Mouse (Mus musculus) forebrain, embryonic 16.5 days (tissue): ENCODE results near the gene Ddn. TPM values are rescaled to one million over a fixed set of nuclear protein-coding genes. Genes with fewer than 3 reads are reported as not detected.

Experiments
- ATAC-seq: fragments of 200-750 bp; cut with Nextera tagmentation; 2 replicates; pipeline ENCODE4 v1.8.0; 2017; ENCODE audit warnings: mild to moderate bottlenecking, moderate library complexity
- H3K27ac ChIP-seq: fragments of 300-500 bp; sonication (generic); 2 replicates; pipeline ENCODE4 v1.5.1; 2014; ENCODE audit warnings: low read length, control low read depth
- H3K27me3 ChIP-seq: fragments of 300-500 bp; sonication (generic); replicated peaks from 2 replicates; pipeline ENCODE4 v1.6.1; 2014; ENCODE audit warnings: low read length; ENCODE audit not compliant: control insufficient read depth, insufficient read depth
- H3K36me3 ChIP-seq: fragments of 300-500 bp; sonication (generic); 2 replicates; pipeline ENCODE4 v1.6.1; 2014; ENCODE audit not compliant: control insufficient read depth, insufficient read depth
- H3K4me1 ChIP-seq: fragments of 300-500 bp; sonication (generic); replicated peaks from 2 replicates; pipeline ENCODE4 v1.6.1; 2014; ENCODE audit warnings: low read length; ENCODE audit not compliant: control insufficient read depth, insufficient read depth
- H3K4me2 ChIP-seq: fragments of 300-500 bp; sonication (generic); 2 replicates; pipeline ENCODE4 v1.6.1; 2014; ENCODE audit warnings: mild to moderate bottlenecking, low read length, control low read depth
- H3K4me3 ChIP-seq: fragments of 300-500 bp; sonication (generic); replicated peaks from 2 replicates; pipeline ENCODE4 v1.5.1; 2014; ENCODE audit warnings: mild to moderate bottlenecking, low read length, control low read depth
- H3K9ac ChIP-seq: fragments of 300-500 bp; sonication (generic); replicated peaks from 2 replicates; pipeline ENCODE4 v1.6.1; 2014; ENCODE audit warnings: low read depth, low read length, control low read depth
- H3K9me3 ChIP-seq: fragments of 300-500 bp; sonication (generic); 2 replicates; pipeline ENCODE4 v1.6.1; 2016; ENCODE audit warnings: low read length; ENCODE audit not compliant: control insufficient read depth
- WGBS: fragments of 180-500 bp; shearing (Covaris S2); extraction: QIAGEN DNeasy Blood & Tissue Kit; methylation state at CpG from one replicate; pipeline ENCODE4 v1.1.7; 2014; 5-methylcytosine and 5-hydroxymethylcytosine counted together
- polyA plus RNA-seq: library from polyadenylated mRNA; unstranded; fragments of >200 nt; fragmentation: Nextera tagmentation; extraction: Ambion mirVana; gene quantifications from 2 replicates; pipeline ENCODE4 v1.2.1, GENCODE M21; 2015

Ddn gene
- polyA plus RNA-seq, 1 experiment from 2014 or later, result 0.46 TPM

DNA sequence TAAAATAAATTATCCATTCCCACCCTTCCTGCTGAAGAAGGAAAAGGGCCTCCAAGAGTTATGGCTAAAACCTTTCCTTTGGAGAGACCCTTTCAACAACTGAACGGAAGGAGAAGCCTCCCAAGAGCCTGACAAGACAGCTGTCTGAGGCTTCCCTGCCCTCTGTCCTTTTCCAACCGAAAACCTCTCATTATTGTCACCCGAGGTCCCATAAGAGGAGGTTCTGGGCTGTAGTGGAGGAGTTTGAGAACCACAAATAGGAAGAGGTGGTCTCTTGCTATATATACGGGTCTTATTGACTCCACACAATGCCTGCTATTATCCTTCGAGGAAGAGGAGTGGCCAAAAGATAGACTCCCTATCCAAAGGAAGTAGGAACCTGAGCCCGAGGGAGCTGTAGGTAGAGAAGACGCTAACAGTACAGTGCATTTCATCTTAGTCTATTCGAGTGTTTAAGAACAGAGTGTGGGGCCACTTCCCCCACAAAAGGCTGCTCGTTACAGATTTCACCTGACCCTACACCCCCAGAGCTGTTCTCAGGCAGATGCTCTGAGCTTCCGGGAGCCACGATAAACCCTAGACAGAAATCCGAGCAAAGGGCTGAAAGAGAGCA is 37.4 kb downstream of the Ddn start:
- WGBS, result 3% methylated on average over 12 of the region's 12 CpGs
- Histone ChIP-seq H3K4me2 (no peak overlapping the region; the same call in 1 of the 2 replicates), H3K27ac (no peak overlapping the region), H3K9me3 (no peaks in the 10 kb centered on the region), H3K9ac (no peak overlapping the region), H3K36me3 (no peaks in the 10 kb centered on the region), H3K4me1 (peaks cover 16% of the 10 kb centered on the region), H3K4me3 (no peak overlapping the region), H3K27me3 (peaks cover 65% of the 10 kb centered on the region)
- no peak for ATAC-seq

DNA sequence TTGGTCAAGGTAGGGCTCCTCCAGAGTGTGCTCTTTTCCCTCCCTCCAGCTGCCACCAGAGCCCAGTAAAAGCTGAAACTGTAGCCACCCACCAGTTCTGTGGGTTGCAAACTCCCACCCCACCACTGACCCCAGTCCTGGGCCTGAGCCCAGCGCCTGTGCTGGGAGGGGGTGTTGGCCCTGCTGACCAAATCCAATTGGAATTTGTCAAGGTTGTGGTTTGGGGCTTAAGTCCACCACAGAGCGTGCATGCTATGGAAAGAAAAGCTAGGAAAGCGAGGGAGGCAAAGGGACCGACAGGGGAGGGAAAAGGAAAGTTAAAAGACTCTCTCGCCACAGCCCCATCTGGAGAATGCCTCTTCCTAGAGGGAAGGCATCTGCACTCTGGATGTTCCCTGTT is 41.0 kb downstream of the Ddn start:
- WGBS, result 23% methylated on average over 5 of the region's 5 CpGs
- no peak for ATAC-seq
- Histone ChIP-seq H3K4me1 (peaks cover 14% of the 10 kb centered on the region), H3K9me3 (no peaks in the 10 kb centered on the region), H3K36me3 (no peaks in the 10 kb centered on the region), H3K9ac (no peak overlapping the region), H3K27me3 (peaks cover 32% of the 10 kb centered on the region), H3K4me2 (no peak overlapping the region), H3K27ac (no peak overlapping the region), H3K4me3 (no peak overlapping the region)

DNA sequence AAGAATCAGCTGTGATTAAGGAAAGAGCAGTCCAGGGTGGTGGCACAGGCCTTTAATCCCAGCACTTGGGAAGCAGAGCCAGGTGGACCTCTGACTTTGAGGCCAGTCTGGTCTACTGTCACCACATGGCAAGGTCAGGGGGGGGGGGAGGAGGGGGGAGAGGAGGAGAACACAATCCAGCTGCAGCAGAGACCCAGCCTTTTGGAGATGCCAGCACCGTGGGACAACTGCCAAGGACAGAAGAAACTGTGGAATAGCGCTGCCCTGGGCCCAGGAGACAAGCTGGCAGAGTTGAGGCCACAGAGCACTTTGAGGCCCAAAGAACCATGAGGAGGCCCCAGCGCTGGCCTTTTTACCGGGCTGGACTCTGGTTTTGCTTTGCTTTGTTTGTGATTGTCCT is 43.4 kb downstream of the Ddn start:
- WGBS, result 42% methylated on average over 4 of the region's 4 CpGs
- Histone ChIP-seq H3K27me3 (peaks cover 13% of the 10 kb centered on the region), H3K4me2 (no peak overlapping the region), H3K4me1 (peaks cover 17% of the 10 kb centered on the region), H3K9ac (no peak overlapping the region), H3K27ac (no peak overlapping the region), H3K36me3 (no peaks in the 10 kb centered on the region), H3K9me3 (no peaks in the 10 kb centered on the region), H3K4me3 (no peak overlapping the region)
- no peak for ATAC-seq

DNA sequence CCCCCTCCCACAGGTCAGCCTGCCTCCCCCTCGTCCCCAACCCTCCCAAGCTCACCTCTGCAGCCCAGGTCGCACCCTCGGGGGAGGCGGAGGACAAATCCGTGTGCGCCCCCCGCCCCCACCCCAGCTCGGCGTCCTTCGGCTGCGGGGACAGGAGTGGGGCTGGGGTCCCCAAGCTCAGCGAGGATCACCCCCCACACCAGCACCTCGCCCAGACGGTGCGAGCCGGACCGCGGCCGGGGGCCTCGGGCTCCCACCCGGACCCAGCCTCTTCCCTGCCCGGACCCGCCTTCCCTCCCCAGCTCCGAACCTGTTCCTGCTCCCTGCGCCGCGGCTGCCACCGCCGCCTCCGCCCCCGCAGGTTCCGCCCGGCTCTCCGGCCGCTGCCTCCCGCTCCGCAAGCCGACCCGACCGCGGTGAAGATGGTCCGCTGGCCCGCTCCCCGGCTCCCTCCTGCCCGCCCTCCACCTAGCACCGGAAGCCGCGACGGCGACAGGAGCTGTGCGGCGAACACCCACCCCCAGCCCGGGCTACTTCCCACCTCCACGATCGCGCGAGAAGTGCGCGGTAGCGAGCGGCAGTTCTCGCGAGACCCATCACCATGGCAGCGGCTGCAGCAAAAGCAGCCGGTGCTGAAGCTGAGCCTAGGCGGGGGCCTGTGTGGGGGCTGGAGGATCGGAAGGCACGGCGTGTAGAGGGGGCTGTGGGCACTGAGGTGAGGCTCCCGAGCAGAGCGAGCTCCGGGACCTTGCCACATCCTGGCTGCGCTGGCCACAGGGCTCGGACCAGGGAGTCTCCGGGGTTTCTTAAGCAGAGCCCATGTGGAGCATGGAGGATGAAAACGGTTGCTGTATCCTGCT is 46.4 kb downstream of the Ddn start, which contains the start of gene Arf3:
Gene Arf3 (minus strand): TSS at position 545 of the 860 bp plus-strand sequence.
- Histone ChIP-seq H3K27ac (peak within 1 kb of the TSS; percentile 92), H3K36me3 (0 out of 2 replicates have a peak, but pooled peaks cover 2% of the 10 kb centered on the region), H3K27me3 (0 out of 2 replicates have a peak, but pooled peaks cover 3% of the 10 kb centered on the region), H3K4me1 (peaks cover 18% of the 10 kb centered on the region), H3K9me3 (no peaks in the 10 kb centered on the region), H3K4me3 (peak within 1 kb of the TSS; percentile 98), H3K4me2 (peak within 1 kb of the TSS; percentile 83), H3K9ac (peak within 1 kb of the TSS; percentile 96)
- WGBS, result under 1% methylated on average over 67 of the region's 76 CpGs
- ATAC-seq, result peak; percentile 97

DNA sequence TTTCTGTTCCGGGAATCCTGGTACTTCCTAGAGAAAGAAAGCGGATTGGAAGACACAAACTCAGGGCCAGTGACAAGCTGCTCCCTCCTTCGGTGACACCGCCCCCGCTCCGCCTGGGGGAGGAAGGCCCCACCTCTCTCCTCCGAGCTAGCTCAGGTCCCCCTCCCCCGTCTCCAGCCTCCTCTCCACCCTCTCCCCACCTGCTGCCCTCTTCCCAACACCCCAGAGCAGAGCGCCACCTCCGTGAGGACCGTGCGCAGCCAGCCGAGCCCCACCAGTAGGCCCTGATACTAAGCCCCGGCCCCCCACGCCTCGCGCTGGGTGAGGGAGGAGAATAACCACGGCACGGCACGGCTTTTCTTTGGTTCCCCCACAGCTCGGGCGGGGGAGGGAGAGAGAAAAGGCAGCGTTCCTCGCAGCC is 47.1 kb downstream of the Ddn start:
- H3K36me3 ChIP-seq, result 0 out of 2 replicates have a peak, but pooled peaks cover 2% of the 10 kb centered on the region
- peak overlapping the region; percentile 83 for H3K4me2 ChIP-seq
- peaks cover 18% of the 10 kb centered on the region for H3K4me1 ChIP-seq
- H3K4me3 ChIP-seq, result peak overlapping the region; percentile 98
- peak overlapping the region; percentile 92 for H3K27ac ChIP-seq
- no peaks in the 10 kb centered on the region for H3K9me3 ChIP-seq
- 0 out of 2 replicates have a peak, but pooled peaks cover 3% of the 10 kb centered on the region for H3K27me3 ChIP-seq
- peak; percentile 62 for ATAC-seq
- under 1% methylated on average over 21 of the region's 24 CpGs for WGBS
- peak overlapping the region; percentile 96 for H3K9ac ChIP-seq

DNA sequence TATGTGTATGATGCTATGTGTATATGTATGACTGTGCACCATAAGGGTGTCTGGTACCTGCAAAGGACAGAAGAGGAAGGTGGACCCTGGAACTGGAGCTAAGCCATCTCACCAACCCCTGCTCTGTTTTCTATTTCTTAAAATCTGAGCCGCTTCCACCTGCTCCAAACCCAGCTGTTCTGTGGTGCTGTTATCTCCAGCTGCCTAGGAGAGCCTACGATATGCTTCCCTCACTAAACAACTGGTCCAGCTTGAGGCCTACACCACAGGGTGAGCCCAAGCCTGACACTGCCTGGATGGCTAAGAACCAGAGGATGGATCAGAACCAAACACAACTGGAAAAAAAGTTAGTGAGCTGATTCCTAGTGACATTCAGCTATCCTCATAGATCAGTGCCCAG is 55.2 kb downstream of the Ddn start:
- no peak for ATAC-seq
- H3K4me3 ChIP-seq, result no peak overlapping the region
- H3K4me2 ChIP-seq, result no peak overlapping the region
- no peaks in the 10 kb centered on the region for H3K27me3 ChIP-seq
- H3K36me3 ChIP-seq, result no peaks in the 10 kb centered on the region
- no peak overlapping the region for H3K9ac ChIP-seq
- no peaks in the 10 kb centered on the region for H3K9me3 ChIP-seq
- H3K27ac ChIP-seq, result no peak overlapping the region
- peaks cover 3% of the 10 kb centered on the region; the same call in 1 of the 2 replicates for H3K4me1 ChIP-seq
- WGBS, result 83% methylated on average over 2 of the region's 2 CpGs

Other genes with a start within 250 kb of the Ddn start
- 74.5 and 78.4 TPM in 2 replicates for gene Ccnt1, start 238.6 kb downstream of the Ddn start, polyA plus RNA-seq
- gene 4930415O20Rik, start 238.5 kb downstream of the Ddn start, polyA plus RNA-seq, result 0.56 TPM in 1 of 2 replicates, not detected in the other
- gene Adcy6, start 199.4 kb downstream of the Ddn start, polyA plus RNA-seq, result 11.2 and 16.1 TPM in 2 replicates
- gene Cacnb3, start 178.7 kb downstream of the Ddn start, polyA plus RNA-seq, result 138 and 168 TPM in 2 replicates
- 17.6 and 25.5 TPM in 2 replicates for gene Ddx23, start 146.6 kb downstream of the Ddn start, polyA plus RNA-seq
- 15.5 and 16.4 TPM in 2 replicates for gene Rnd1, start 132.0 kb downstream of the Ddn start, polyA plus RNA-seq
- 2.9 and 4.2 TPM in 2 replicates for gene Ccdc65, start 101.3 kb downstream of the Ddn start, polyA plus RNA-seq
- gene Fkbp11, start 81.3 kb downstream of the Ddn start, polyA plus RNA-seq, result 3.7 and 5.7 TPM in 2 replicates
- 82.6 and 99.9 TPM in 2 replicates for gene Arf3, start 46.3 kb downstream of the Ddn start, polyA plus RNA-seq
- not detected in 2 replicates for gene Wnt10b, start 31.3 kb downstream of the Ddn start, polyA plus RNA-seq
- gene Wnt1, start 19.6 kb downstream of the Ddn start, polyA plus RNA-seq, result 0.10 and 0.42 TPM in 2 replicates
- gene Prkag1, start 22.0 kb upstream of the Ddn start, polyA plus RNA-seq, result 79.5 and 89.2 TPM in 2 replicates
- gene Kmt2d, start 61.7 kb upstream of the Ddn start, polyA plus RNA-seq, result 11.0 and 12.8 TPM in 2 replicates
- gene Rhebl1, start 85.0 kb upstream of the Ddn start, polyA plus RNA-seq, result 51.2 and 52.7 TPM in 2 replicates
- gene Dhh, start 89.0 kb upstream of the Ddn start, polyA plus RNA-seq, result 0.65 and 0.66 TPM in 2 replicates
- 43.0 and 54.9 TPM in 2 replicates for gene Lmbr1l, start 108.7 kb upstream of the Ddn start, polyA plus RNA-seq
- gene Tuba1b, start 125.1 kb upstream of the Ddn start, polyA plus RNA-seq, result 1,178 and 1,185 TPM in 2 replicates
- not detected in 2 replicates for gene Gm49450, start 144.1 kb upstream of the Ddn start, polyA plus RNA-seq
- 16,411 and 16,831 TPM in 2 replicates for gene Tuba1a, start 144.2 kb upstream of the Ddn start, polyA plus RNA-seq
- gene Tuba1c, start 220.4 kb upstream of the Ddn start, polyA plus RNA-seq, result 42.1 and 48.9 TPM in 2 replicates
- gene Prph, start 245.7 kb upstream of the Ddn start, polyA plus RNA-seq, result 1.3 and 2.2 TPM in 2 replicates